Mouse (Mus musculus) G1E (cell line): ENCODE data around the gene Nop10. TPM values are rescaled to one million over a fixed set of nuclear protein-coding genes. Genes with fewer than 3 reads are reported as not detected.

Source experiments
- ATAC-seq: 2 replicates; pipeline ENCODE4 v1.8.0; 2016; ENCODE audit warnings: mild to moderate bottlenecking; ENCODE audit not compliant: insufficient number of reproducible peaks, poor library complexity, low FRiP score, severe bottlenecking; ENCODE audit errors: extremely low read depth
- DNase-seq: peaks from one replicate; pipeline ENCODE4 v3.0.0; 2012; ENCODE audit warnings: low spot score
- H3K27me3 ChIP-seq: 2 replicates; pipeline ENCODE4 v1.6.1; 2012; ENCODE audit warnings: mild to moderate bottlenecking, low read length, inconsistent platforms; ENCODE audit not compliant: insufficient read depth
- H3K36me3 ChIP-seq: replicated peaks from 2 replicates; pipeline ENCODE3; 2012; ENCODE audit warnings: mild to moderate bottlenecking, inconsistent platforms
- H3K4me1 ChIP-seq: 2 replicates; pipeline ENCODE4 v1.6.1; 2012; ENCODE audit warnings: low read depth, low read length, inconsistent platforms, mixed read lengths; ENCODE audit not compliant: insufficient read depth
- H3K4me3 ChIP-seq: 2 replicates; pipeline ENCODE4 v1.5.1; 2012; ENCODE audit warnings: low read depth, mild to moderate bottlenecking, inconsistent platforms, low read length, moderate library complexity, mixed read lengths
- H3K9me3 ChIP-seq: replicated peaks from 2 replicates; pipeline ENCODE4 v1.6.1; 2012; ENCODE audit warnings: inconsistent platforms
- CTCF ChIP-seq: IDR thresholded peaks from 2 replicates; pipeline ENCODE4 v1.5.1; 2012; ENCODE audit warnings: low read depth, low read length, inconsistent platforms, mixed read lengths
- GATA1 ChIP-seq: IDR thresholded peaks from 2 replicates; pipeline ENCODE4 v1.6.1; 2012; ENCODE audit warnings: borderline replicate concordance, low read length, inconsistent platforms, mixed read lengths
- GATA2 ChIP-seq: IDR thresholded peaks from 2 replicates; pipeline ENCODE4 v1.6.1; 2012; ENCODE audit warnings: low read depth, low read length, inconsistent platforms, borderline replicate concordance
- POLR2AphosphoS5 ChIP-seq: IDR thresholded peaks from 2 replicates; pipeline ENCODE4 v1.6.1; 2012; ENCODE audit warnings: low read depth, low read length, inconsistent platforms; ENCODE audit not compliant: insufficient replicate concordance
- TAL1 ChIP-seq: conservative IDR thresholded peaks from 2 replicates; pipeline ENCODE4 v1.6.1; 2012; ENCODE audit warnings: low read depth, low read length, inconsistent platforms, mixed read lengths
- polyA plus RNA-seq: library from polyadenylated mRNA; stranded (reverse); fragments of >175 nt; gene quantifications from 2 replicates; pipeline ENCODE4 v1.2.3, GENCODE M21; 2012
- total RNA-seq, 2 experiments: library from RNA; stranded (forward) in 1 of 2; stranded (reverse) in 1 of 2; fragments of 200-1000 nt in 1 of 2; fragments of >200 nt in 1 of 2; fragmentation: Nextera tagmentation in 1 of 2; gene quantifications; 2 replicates each; pipeline ENCODE4 v1.2.3; 2014 to 2017

The Nop10 gene
- total and polyA plus RNA-seq, 3 experiments, result 34.5 to 240 (median 53.1) TPM

DNA sequence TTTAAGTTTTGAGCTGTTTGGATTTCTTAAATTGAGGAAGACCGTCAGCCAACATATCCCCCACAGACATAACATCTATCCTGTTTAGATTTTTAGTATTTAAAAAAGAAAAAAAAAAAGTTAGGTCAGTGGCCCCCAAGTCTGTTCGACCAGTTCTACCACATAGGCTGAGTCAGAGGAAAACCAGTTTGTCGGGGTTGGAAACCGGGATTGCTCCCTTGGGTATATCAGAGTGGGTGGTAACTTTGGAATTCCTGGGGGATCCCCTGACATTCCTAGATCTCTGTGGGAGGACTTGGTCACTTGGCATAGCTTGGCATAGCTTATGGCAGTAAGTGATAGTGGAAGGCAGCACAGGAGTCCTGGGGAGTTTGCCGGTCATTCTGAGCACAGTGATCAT lies 16.4 kb upstream of the Nop10 start:
- peaks cover 9% of the 10 kb centered on the region for H3K4me1 ChIP-seq
- no peak overlapping the region for H3K4me3 ChIP-seq
- no peaks in the 10 kb centered on the region for H3K27me3 ChIP-seq
- no peaks in the 10 kb centered on the region for H3K9me3 ChIP-seq
- DNase-seq (no peak), ATAC-seq (no peak)
- peaks cover 56% of the 10 kb centered on the region for H3K36me3 ChIP-seq
- no peak for TF ChIP-seq GATA2
- TF ChIP-seq POLR2AphosphoS5, result no peak
- TF ChIP-seq TAL1, result no peak
- no peak for TF ChIP-seq GATA1
- TF ChIP-seq CTCF, result no peak

- DNase-seq (no peak), ATAC-seq (no peak)
- no peak overlapping the region for H3K4me3 ChIP-seq
- H3K36me3 ChIP-seq, result peaks cover 56% of the 10 kb centered on the region
- H3K4me1 ChIP-seq, result 0 out of 2 replicates have a peak, but pooled peaks cover under 1% of the 10 kb centered on the region
- no peaks in the 10 kb centered on the region for H3K27me3 ChIP-seq
- no peaks in the 10 kb centered on the region for H3K9me3 ChIP-seq
- TF ChIP-seq CTCF, result no peak
- no peak for TF ChIP-seq TAL1
- no peak for TF ChIP-seq GATA2
- no peak for TF ChIP-seq POLR2AphosphoS5
- TF ChIP-seq GATA1, result no peak
Observed at GRCm38 (mm10) chr2:112246193-112246592, 15.5 kb upstream of the Nop10 start.

- Histone ChIP-seq H3K9me3 (no peaks in the 10 kb centered on the region), H3K36me3 (peaks cover 45% of the 10 kb centered on the region), H3K4me3 (no peak overlapping the region), H3K4me1 (no peaks in the 10 kb centered on the region), H3K27me3 (no peaks in the 10 kb centered on the region)
- no peak for DNase-seq
- no peak for ATAC-seq
- no peak for TF ChIP-seq GATA2
- TF ChIP-seq CTCF, result no peak
- TF ChIP-seq POLR2AphosphoS5, result no peak
- no peak for TF ChIP-seq TAL1
- TF ChIP-seq GATA1, result no peak
Observed at GRCm38 (mm10) chr2:112247323-112247722, 14.4 kb upstream of the Nop10 start.

DNA sequence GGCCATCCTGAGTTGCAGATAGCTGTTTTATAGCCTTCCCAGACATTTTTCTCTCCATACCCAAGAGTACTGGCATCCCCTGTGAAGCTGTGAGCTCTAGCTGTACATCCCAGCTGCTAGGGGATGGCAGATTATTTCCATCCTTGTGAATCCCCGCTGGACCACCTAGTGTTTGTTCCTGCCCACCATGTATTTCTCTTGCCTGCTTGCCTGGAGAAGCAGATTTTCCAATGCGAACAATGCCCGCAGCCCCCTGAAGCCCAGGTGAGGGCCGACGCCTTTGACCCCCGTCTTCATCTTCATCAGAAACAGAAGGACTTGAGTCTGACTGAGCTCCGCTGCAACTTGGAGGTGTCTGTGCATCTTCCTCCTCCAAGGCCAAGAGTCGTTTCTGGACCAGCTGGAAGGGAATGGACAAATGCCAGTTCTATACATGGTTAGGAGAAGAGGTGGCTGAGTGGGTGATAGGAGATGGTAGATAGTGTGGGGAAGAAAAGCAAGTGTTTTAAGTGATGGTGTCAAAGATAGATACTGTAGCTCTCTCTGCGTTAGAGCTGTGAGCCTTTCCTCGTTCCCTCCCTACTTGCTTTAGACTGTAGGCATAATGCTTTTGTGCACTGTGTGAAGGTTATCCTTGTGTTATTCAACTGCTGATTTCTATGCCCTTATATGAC lies 11.8 kb upstream of the Nop10 start:
- peaks cover 20% of the 10 kb centered on the region for H3K36me3 ChIP-seq

DNA sequence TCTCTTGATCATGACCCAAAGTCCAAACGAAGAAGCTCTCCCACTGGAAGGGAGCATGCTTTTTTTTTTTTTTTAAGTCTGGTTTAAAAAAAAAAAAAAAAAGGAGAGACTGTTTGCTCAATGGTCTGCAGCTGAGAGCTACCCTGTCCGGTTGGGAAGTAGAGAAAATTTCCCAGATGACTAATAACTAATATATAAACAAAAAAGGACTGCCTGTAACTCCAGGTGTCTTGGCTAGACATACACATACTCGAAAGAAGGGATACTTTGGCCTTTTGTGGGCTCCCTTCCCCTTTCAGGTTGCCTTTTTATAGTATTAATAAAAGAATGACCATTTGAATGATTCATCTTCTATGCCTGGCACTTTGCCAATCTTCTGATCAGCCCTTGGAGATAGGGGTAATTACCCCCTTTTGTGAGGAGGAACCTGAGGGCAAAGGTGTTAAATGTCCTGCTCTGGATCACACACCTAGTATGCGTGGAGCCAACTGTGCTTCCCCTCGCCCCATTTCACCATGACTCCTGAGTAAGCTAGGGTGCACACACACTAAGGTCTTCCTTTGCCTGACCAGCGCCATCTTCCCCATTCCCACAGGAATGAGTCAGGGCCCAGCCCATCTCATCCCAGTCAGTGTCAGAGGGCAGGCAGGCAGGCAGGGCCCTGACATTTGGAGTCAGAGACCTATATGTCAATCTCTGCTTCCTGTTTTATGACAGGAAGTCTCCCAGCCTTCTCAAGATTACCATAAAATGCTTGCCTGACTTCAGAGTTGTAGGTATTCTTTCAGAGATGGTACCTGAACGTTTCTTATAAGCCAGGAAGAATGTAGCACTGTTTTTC lies 6.8 kb upstream of the Nop10 start:
- TF ChIP-seq POLR2AphosphoS5, result no peak
- no peak for TF ChIP-seq CTCF
- TF ChIP-seq TAL1, result no peak
- no peak for TF ChIP-seq GATA1
- no peak for TF ChIP-seq GATA2
- Histone ChIP-seq H3K4me1 (no peaks in the 10 kb centered on the region; the same call in 1 of the 2 replicates), H3K27me3 (peaks cover 9% of the 10 kb centered on the region), H3K4me3 (no peak overlapping the region), H3K36me3 (no peaks in the 10 kb centered on the region), H3K9me3 (no peaks in the 10 kb centered on the region)
- ATAC-seq (no peak), DNase-seq (no peak)

More for the DNA sequence above, 11.8 kb upstream of the Nop10 start:
- ATAC-seq (no peak), DNase-seq (no peak)
- no peak overlapping the region for H3K4me3 ChIP-seq
- no peak for TF ChIP-seq TAL1
- TF ChIP-seq GATA2, result no peak
- no peak for TF ChIP-seq GATA1
- TF ChIP-seq CTCF, result no peak
- no peak for TF ChIP-seq POLR2AphosphoS5
- no peaks in the 10 kb centered on the region for H3K9me3 ChIP-seq
- no peaks in the 10 kb centered on the region for H3K4me1 ChIP-seq
- peaks cover 7% of the 10 kb centered on the region for H3K27me3 ChIP-seq

DNA sequence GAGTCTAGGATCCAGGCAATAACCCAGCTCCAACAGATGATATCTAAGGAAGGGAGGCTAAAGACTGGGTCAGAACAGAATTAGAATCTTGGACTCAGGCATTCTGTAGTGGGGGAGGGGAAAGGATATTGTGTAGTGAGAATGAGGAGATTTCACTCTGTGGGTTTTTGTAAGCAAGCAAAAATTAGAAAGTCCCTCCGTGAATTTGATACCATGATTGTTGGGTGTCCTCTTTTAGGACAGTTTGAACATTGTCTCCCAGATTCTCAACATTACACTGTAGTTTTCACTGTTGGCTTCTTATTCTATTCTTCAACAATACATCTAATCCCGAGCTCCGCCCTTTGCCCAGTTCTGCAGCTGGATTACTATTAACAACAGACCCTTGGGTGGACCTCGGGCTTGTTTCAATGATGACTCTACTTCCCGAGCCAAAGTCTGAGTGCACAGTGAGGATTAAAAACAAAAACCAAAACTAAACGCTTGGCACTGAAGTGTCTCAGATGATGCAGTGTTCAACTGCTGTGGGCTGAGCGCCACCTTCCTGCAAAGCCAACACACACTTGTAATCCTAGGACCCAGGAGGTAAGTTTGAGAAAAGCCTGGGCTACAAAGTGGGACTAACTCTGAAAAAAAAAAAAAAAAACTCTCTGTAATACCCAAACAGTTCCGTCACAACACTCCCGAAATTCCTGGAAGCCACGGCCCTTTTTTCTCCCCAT lies 2.3 kb upstream of the Nop10 start, which contains the start of gene Nutm1:
Nutm1 (minus strand) TSS at position 51 of the 722 bp plus-strand sequence.
- H3K4me1 ChIP-seq, result peaks cover 13% of the 10 kb centered on the region
- H3K4me3 ChIP-seq, result no peak within 1 kb of the TSS
- no peaks in the 10 kb centered on the region for H3K9me3 ChIP-seq
- TF ChIP-seq TAL1 (no peak), CTCF (no peak), POLR2AphosphoS5 (no peak), GATA2 (no peak), GATA1 (no peak)
- no peak for ATAC-seq
- no peak for DNase-seq
- H3K27me3 ChIP-seq, result peaks cover 3% of the 10 kb centered on the region
- H3K36me3 ChIP-seq, result peaks cover 14% of the 10 kb centered on the region
